Mouse (Mus musculus): ENCODE measurements around the gene Atg4d. TPM values are rescaled to one million over a fixed set of nuclear protein-coding genes. Genes with fewer than 3 reads are reported as not detected.

Atg4d gene
- total and polyA plus RNA-seq, 3 experiments: 83.9 to 99.7 TPM; not detected in 1

GRCm38 (mm10) chr9:21237368-21238003 lies 27.6 kb upstream of the Atg4d start (continued):
- TF ChIP-seq POLR2AphosphoS2 (IDR thresholded peaks at IDR 0.05; ENCODE audit: low read length) (peak; percentile 45; the same call in 1 of the 2 replicates), ELF1 (IDR thresholded peaks at IDR 0.05; ENCODE audit: low read depth, low read length) (peak; percentile 43; the same call in 1 of the 2 replicates), USF2 (IDR thresholded peaks at IDR 0.05; ENCODE audit: borderline replicate concordance in 1 of 2, insufficient read depth in 1 of 2, low read depth in 1 of 2, low read length in 2 of 2) (no peak), MYC (IDR thresholded peaks at IDR 0.05; ENCODE audit: low read depth, low read length) (peak; percentile 39; the same call in 1 of the 2 replicates), POLR2AphosphoS5 (IDR thresholded peaks at IDR 0.05; ENCODE audit: borderline replicate concordance, low read depth, low read length) (no peak), BHLHE40 (IDR thresholded peaks at IDR 0.05; ENCODE audit: borderline replicate concordance, low read depth, low read length) (peak; percentile 6; the same call in 1 of the 2 replicates), NRF1 (IDR thresholded peaks at IDR 0.05; ENCODE audit: insufficient read depth, low read depth, low read length, poor library complexity, severe bottlenecking) (no peak), RCOR1 (IDR thresholded peaks at IDR 0.05; ENCODE audit: low read depth, low read length) (peak; percentile 53; the same call in 1 of the 2 replicates), RAD21 (IDR thresholded peaks at IDR 0.05; ENCODE audit: low read depth, low read length) (no peak), SIN3A (IDR thresholded peaks at IDR 0.05; ENCODE audit: low read length) (no peak; the same call in 1 of the 2 replicates), CTCF (IDR thresholded peaks at IDR 0.05 in 2 of 3, conservative IDR thresholded peaks at IDR 0.05 in 1 of 3; ENCODE audit: control insufficient read depth in 1 of 3, insufficient read depth in 1 of 3, low read depth in 2 of 3, low read length in 3 of 3, poor library complexity in 1 of 3, severe bottlenecking in 1 of 3) (peak in 2 of 3 experiments; percentile 59 to 70; a peak in 3 of 6 replicates), CHD1 (IDR thresholded peaks at IDR 0.05; ENCODE audit: low read depth, low read length) (peak; percentile 95; the same call in 1 of the 2 replicates), MXI1 (IDR thresholded peaks at IDR 0.05; ENCODE audit: low read depth, low read length) (peak; percentile 72; the same call in 1 of the 2 replicates), MAX (IDR thresholded peaks at IDR 0.05; ENCODE audit: low read length) (0 out of 2 replicates have a peak, but pooled peaks have one; percentile 18), UBTF (IDR thresholded peaks at IDR 0.05; ENCODE audit: borderline replicate concordance, insufficient read depth, low read depth, low read length) (no peak), EP300 (IDR thresholded peaks at IDR 0.05; ENCODE audit: low read depth in 1 of 2, low read length in 2 of 2) (peak; percentile 47 to 59; a peak in 3 of 4 replicates), CHD2 (IDR thresholded peaks at IDR 0.05; ENCODE audit: low read length) (no peak)

- Histone ChIP-seq H3K36me3 (ENCODE audit: control insufficient read depth in 1 of 2, insufficient read depth in 2 of 2, low read length in 2 of 2) (peaks cover 21 to 22% of the 10 kb centered on the region in 2 experiments), H3K4me1 (ENCODE audit: control insufficient read depth in 1 of 2, insufficient read depth in 2 of 2, low read length in 2 of 2) (peaks cover 12 to 30% of the 10 kb centered on the region in 2 experiments; a peak in 3 of 4 replicates), H3K9me3 (replicated peaks; ENCODE audit: insufficient read depth, low read length) (no peaks in the 10 kb centered on the region), H3K27ac (ENCODE audit: control insufficient read depth, low read depth, low read length) (peak overlapping the region; percentile 86), H3K27me3 (ENCODE audit: control insufficient read depth in 1 of 2, insufficient read depth in 2 of 2, low read length in 2 of 2) (no peaks in the 10 kb centered on the region), H3K4me3 (ENCODE audit: control insufficient read depth in 1 of 2, insufficient read depth in 1 of 2, low read depth in 2 of 2, low read length in 2 of 2) (peak overlapping the region; percentile 79 to 96), H3K9ac (ENCODE audit: control insufficient read depth, low read depth, low read length, poor library complexity, severe bottlenecking) (peak overlapping the region; percentile 81), H3K79me2 (ENCODE audit: control insufficient read depth, insufficient read depth, low read length, poor library complexity) (peaks cover 47% of the 10 kb centered on the region)
- peak; percentile 83 for DNase-seq (ENCODE audit: low read depth, low spot score)
- no peak for TF ChIP-seq ETS1 (IDR thresholded peaks at IDR 0.05; ENCODE audit: low read depth, low read length)
- TF ChIP-seq HCFC1 (IDR thresholded peaks at IDR 0.05; ENCODE audit: low read depth, low read length): peak; percentile 8; the same call in 1 of the 2 replicates
- no peak for TF ChIP-seq ZNF384 (IDR thresholded peaks at IDR 0.05; ENCODE audit: low read depth, low read length)
- no peak for TF ChIP-seq ZKSCAN1 (IDR thresholded peaks at IDR 0.05; ENCODE audit: low read depth, low read length)
- TF ChIP-seq CTCF (IDR thresholded peaks at IDR 0.05 in 2 of 3, conservative IDR thresholded peaks at IDR 0.05 in 1 of 3; ENCODE audit: control insufficient read depth in 1 of 3, insufficient read depth in 1 of 3, low read depth in 2 of 3, low read length in 3 of 3, poor library complexity in 1 of 3, severe bottlenecking in 1 of 3): no peak; a peak in 1 of 6 replicates
- TF ChIP-seq MAZ (IDR thresholded peaks at IDR 0.05; ENCODE audit: low read depth, low read length): no peak
- no peak for TF ChIP-seq POLR2AphosphoS5 (IDR thresholded peaks at IDR 0.05; ENCODE audit: borderline replicate concordance, low read depth, low read length)
- no peak for TF ChIP-seq TAL1 (IDR thresholded peaks at IDR 0.05; ENCODE audit: low read length)
- TF ChIP-seq TBP (IDR thresholded peaks at IDR 0.05; ENCODE audit: low read depth, low read length): no peak; the same call in 1 of the 2 replicates
- TF ChIP-seq JUND (IDR thresholded peaks at IDR 0.05; ENCODE audit: low read depth, low read length): no peak; the same call in 1 of the 2 replicates
- no peak for TF ChIP-seq USF2 (IDR thresholded peaks at IDR 0.05; ENCODE audit: borderline replicate concordance in 1 of 2, insufficient read depth in 1 of 2, low read depth in 1 of 2, low read length in 2 of 2)
- peak in 1 of 2 experiments; percentile 2; a peak in 1 of 4 replicates for TF ChIP-seq EP300 (IDR thresholded peaks at IDR 0.05; ENCODE audit: low read depth in 1 of 2, low read length in 2 of 2)
- TF ChIP-seq POLR2AphosphoS2 (IDR thresholded peaks at IDR 0.05; ENCODE audit: low read length): no peak; the same call in none of the 2 replicates
- no peak for TF ChIP-seq MAX (IDR thresholded peaks at IDR 0.05; ENCODE audit: low read length)
- TF ChIP-seq NELFE (IDR thresholded peaks at IDR 0.05; ENCODE audit: low read depth, low read length): peak; percentile 34
- TF ChIP-seq KAT2A (conservative IDR thresholded peaks at IDR 0.05; ENCODE audit: low read depth, low read length): no peak
- TF ChIP-seq GATA1 (IDR thresholded peaks at IDR 0.05; ENCODE audit: low read depth, low read length): peak; percentile 25; the same call in 1 of the 2 replicates
- TF ChIP-seq CHD1 (IDR thresholded peaks at IDR 0.05; ENCODE audit: low read depth, low read length): peak; percentile 75; the same call in 1 of the 2 replicates
- TF ChIP-seq USF1 (IDR thresholded peaks at IDR 0.05; ENCODE audit: low read depth, low read length): no peak
- TF ChIP-seq RAD21 (IDR thresholded peaks at IDR 0.05; ENCODE audit: low read depth, low read length): no peak; the same call in 1 of the 2 replicates
Measured at GRCm38 (mm10) chr9:21238004-21238732, 26.9 kb upstream of the Atg4d start.
